Mouse (Mus musculus): ENCODE results near the gene Fam155a.

Fam155a gene

GRCm38 (mm10) chr8:9252991-9253390, 518.0 kb downstream of the Fam155a start:
- no peak for DNase-seq

GRCm38 (mm10) chr8:9248109-9248821, 522.7 kb downstream of the Fam155a start:
- no peak for DNase-seq

GRCm38 (mm10) chr8:9245994-9246393, 525.0 kb downstream of the Fam155a start:
- DNase-seq = no peak

GRCm38 (mm10) chr8:9240996-9241395, 530.0 kb downstream of the Fam155a start:
- no peak for DNase-seq

DNA sequence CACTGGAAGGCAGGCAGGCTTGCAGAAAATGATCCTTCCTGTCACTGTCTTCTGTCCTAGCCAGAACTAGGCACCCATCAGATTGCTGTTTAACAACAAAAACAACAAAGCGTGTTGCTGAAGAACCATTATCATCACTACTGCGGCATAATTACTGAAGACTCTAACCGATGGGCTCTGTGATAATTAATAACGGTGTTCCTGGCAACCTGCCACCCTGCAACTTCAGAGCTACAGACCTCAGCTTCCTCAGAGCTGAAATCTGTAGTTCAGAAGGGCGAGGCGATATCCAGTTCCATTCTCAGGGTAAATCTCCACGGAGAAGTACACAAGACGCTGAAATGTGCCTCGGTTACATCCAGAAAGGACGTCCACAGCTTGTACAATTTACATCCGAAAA, 531.2 kb downstream of the Fam155a start:
- no peak for DNase-seq

DNA sequence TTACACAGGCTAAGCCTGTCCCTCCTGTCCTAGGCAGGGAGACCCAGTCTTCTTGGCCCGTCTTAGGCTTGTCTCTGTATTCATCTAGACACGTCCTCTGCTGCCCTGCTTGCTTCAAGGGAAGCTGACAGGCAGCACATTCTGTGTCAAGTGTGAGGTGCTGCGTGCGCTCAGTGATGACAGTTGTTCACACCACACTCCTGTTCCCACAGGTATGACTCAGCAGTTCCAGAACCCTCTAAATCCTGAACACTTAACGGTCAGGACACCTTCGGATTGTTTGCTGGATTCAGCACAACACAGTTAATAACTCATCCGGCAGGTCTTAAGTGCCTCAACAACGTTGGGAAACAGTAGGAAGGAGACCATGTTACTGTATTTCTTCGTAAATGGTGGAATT, 532.0 kb downstream of the Fam155a start:
- no peak for DNase-seq

DNA sequence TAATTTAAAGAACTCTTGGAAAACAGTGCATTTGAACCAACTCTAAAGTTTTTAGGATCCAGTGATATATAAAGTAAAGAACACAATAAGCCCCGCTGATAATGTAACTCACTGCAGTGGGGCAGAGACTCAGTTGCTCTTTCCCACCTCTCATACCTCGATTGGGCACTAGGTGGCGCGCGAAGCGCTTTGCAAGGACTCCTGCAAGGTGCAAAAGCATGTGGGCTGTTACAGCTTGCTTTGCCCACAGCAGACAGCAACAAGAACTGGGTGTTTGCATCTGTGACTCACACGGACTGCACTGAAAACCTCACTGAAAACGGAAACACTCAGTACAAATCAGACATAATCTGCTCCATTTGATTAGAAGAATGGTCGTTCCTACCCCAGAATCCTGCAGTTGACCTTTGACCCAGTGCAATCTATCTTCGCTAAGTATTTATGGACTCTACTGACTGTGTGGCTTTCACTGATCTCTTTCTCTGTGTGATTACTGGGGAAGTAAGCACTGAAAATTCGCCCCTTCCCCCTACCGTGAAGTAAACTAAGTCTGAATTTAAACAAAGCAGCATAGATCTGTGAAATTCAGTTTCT, 537.5 kb downstream of the Fam155a start:
- DNase-seq = peak; percentile 57 to 71

GRCm38 (mm10) chr8:9227779-9228464, 543.0 kb downstream of the Fam155a start:
- DNase-seq = peak; percentile 5 to 23

DNA sequence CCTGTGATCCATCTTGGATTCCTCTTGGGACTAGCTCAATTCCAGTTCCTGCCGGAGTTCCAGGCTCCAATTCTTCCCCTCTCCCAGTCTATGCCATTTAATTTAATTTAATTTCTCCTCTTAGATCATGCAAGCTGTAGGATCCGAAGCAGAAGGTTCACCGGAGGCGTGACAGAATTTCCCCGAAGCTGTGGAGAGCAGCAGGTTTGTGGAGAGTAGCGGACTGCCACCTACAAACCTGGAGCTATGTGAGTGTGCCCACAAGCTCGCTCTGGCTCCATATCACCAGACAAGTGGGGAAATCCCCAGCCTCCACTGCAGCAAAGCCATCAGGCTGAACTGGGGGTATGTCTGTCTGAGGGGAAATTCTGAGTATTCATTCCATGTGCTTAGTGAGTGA, 544.2 kb downstream of the Fam155a start:
- no peak for DNase-seq

DNA sequence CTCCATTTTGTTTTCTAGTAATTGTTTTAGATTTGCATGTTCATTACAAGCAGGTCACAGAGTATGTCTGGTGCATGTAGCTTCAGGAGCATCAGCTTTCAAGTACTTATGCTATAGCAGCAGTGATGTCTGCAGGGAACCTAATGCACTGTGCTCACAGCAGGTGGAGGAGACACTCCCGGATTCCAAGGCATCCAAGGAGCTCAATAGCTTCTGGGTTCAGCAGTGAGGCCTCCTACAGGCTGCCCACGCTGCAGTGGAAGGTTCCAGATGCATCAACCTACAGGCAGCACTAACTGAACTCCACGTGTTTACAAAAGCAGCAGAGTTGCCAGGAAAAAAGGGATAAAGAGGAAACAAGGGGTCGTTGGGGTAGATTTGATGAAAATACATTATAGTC, 559.2 kb downstream of the Fam155a start:
- DNase-seq = no peak

- DNase-seq = no peak
Measured at GRCm38 (mm10) chr8:9207505-9208051, 563.4 kb downstream of the Fam155a start.

DNA sequence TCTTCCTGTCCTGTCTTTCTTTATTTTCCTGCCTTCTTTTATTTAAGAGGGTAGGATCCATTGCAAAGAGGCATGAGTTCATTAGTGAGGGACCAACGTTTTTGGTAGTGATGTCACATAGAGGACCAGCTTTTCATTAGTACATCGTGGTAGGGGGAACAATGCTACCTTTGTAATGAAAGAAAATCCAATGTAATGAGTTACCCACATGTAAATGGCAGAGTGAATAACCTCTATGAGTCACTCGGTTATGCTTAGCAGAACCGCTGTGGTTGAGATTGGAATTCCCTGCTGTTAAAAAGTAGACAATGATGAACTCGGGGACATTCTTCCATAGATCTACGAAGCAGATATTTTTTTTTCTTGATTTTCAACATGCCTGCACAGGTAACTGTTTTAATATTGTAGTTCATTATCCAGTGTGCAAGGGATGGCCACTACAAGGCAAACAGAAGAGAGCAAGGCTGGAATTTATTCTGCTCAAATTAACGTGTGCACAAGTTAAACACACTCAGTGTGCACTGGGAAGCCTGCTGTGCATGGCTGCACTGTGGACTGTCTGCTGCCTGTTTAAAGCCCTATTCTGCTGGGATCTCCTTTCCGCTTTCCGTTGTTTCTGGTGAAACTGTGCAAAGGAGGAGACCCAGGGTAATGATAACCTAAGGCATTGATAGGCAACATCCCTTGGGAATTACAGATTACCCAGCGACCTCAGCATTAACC, 566.5 kb downstream of the Fam155a start:
- no peak for DNase-seq

DNA sequence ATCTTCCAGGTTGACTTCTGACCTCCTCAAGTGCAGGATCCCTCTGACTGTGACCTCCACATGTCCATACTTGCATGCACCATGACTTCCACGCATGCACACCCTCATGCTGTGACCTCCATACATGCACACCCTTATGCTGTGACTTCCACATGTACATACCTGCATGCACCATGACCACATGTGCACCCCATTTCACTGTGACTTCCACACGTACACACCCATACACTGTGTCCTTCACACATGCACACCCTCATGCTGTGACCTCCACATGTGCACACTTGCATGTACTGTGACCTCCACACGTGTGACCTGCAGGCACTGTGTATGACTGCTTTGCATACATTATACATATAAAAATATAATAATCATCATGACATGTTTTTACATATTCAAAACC, 570.9 kb downstream of the Fam155a start:
- DNase-seq = no peak

DNA sequence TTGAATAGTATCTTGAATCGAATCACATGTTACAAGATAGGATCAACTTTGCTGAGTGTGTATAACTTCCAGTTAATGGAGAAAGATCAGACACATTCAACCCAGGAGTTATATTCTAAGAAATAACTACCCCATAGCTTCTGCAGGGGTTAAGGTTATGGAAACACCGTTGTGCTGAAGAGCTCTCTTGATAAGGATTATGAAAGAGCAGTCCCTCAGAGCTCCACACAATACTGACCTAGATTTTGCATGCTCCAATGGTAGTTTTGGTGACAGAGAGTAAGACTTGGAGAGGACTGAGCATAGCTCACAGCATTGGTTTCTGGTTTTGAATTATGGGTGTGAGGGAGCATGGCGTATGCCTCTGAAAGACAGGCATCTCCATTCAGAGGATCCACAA, 579.3 kb downstream of the Fam155a start:
- DNase-seq = no peak

- DNase-seq = no peak
Measured at GRCm38 (mm10) chr8:9188616-9189015, 582.3 kb downstream of the Fam155a start.

- DNase-seq = no peak
Measured at GRCm38 (mm10) chr8:9185200-9185599, 585.8 kb downstream of the Fam155a start.

- DNase-seq = no peak
Measured at GRCm38 (mm10) chr8:9182461-9182860, 588.5 kb downstream of the Fam155a start.

- no peak for DNase-seq
Measured at GRCm38 (mm10) chr8:9180686-9181315, 590.2 kb downstream of the Fam155a start.

DNA sequence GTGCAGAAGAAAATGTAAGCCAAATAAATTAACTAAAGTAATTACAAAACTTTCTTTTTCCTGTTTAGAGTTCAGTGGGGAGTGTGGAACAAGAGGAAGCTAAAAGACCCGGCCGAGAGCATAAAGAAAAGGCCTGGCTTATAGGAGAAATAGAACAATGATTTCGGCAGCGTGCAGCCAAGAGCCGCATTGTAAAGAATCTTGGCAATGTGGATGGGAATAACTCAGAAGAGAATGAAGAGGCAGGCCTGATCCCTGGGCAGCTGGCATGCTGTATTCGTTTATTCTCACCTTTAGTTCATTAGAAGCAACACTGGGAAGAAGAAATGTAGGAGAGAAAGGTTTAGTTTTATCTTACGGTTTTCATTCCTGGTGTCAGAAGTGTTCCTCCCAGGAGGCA, 594.0 kb downstream of the Fam155a start:
- DNase-seq = no peak

DNA sequence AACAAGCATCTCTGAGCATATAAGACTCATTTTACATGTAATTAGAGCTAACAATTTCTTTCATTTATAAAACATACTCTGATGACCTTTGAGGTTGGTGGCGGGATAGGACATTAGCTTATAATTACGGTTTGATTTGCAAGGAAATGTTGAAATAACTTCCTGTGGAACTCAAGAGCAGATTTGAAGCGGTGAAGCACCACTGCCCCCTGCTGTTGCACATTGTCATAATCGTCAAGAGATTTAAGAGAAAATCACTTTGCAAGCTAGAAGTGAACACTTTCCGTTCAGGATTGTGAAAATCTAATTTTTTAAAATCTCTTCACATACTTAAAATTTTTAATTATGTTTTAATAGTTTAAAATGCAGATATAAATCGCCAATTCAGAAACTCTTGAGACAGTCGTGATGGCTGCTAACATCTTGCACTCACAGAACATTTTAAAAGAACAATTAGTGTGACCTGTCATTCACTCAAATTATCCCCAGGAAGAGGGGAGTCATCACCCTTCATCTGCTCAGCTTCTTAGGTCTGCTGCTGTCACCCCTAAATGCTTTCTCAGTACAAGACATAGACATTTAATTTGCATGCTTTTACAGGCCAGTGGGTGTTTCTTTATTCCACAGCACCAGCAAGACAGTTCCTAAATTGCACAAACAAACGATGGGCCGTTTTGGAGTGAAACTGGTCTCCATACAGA, 595.9 kb downstream of the Fam155a start:
- DNase-seq = peak in 1 of 2 experiments; percentile 5

GRCm38 (mm10) chr8:9171848-9172247, 599.1 kb downstream of the Fam155a start:
- DNase-seq = no peak

DNA sequence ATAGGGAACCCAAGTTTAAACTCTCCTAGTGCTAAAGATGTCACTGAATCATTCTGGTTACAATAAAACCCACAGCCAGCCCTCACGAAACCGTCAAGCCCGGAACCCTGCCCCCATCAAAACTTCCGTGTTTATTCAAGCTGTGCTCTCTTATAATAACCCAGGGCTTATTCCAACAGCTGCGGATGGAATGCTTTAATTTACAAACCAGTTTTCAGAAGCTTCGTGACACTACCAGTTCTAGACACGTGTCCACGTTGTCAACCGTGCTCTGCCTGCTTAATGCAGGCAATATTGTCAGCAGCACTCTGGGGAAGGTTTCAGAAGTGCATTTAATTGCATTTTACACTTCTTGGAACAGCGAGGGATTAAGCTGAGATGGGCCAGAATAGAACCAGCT, 603.0 kb downstream of the Fam155a start:
- DNase-seq = no peak
